Mouse (Mus musculus): ENCODE measurements at regions not wholly inside any gene's neighbourhood (a gene's known extent, or its start where the extent isn't known, plus 50 kb on each side); places are given as distances from the start of the nearest gene placed in this dataset.
A peak's percentile ranks its signal among the peaks of the same experiment; 100 is the strongest.

DNA sequence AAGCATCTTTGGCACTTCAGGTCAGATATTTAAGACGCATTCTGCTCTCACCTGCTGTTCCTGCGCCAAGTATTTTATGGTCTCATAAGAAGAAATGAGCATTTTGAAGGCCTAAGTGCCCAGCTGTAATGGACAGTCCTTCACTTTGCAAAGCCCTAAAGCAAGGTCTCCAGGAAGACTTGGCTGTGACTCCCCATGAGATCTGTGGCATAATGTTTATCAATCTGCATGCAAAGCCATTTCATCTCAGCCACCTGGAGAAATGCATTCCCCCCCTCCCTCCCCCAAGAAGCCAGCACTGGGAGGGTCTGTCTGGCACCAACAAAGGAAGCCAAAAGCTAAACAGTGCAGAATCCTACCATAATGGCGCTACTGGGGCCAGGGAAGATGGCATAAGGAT, 437.4 kb downstream of the Slc4a3 start:
- no peaks in the 10 kb centered on the region for H3K36me3 ChIP-seq (ENCODE audit: control insufficient read depth, insufficient read depth)
- H3K4me3 ChIP-seq (ENCODE audit: low read depth, low read length) = no peak overlapping the region
- no peaks in the 10 kb centered on the region for H3K4me1 ChIP-seq (replicated peaks; ENCODE audit: control insufficient read depth, insufficient read depth, low read length)
- WGBS = 91% methylated on average over 3 of the region's 3 CpGs
- no peak for TF ChIP-seq CTCF (IDR thresholded peaks at IDR 0.05; ENCODE audit: low read depth)
- ATAC-seq = no peak
- no peaks in the 10 kb centered on the region for H3K9me3 ChIP-seq (ENCODE audit: control insufficient read depth)
- H3K27me3 ChIP-seq (replicated peaks; ENCODE audit: control insufficient read depth, insufficient read depth, low read length) = no peaks in the 10 kb centered on the region
- no peak overlapping the region for H3K9ac ChIP-seq (ENCODE audit: low read depth, low read length)
- no peak overlapping the region for H3K27ac ChIP-seq (ENCODE audit: low read depth, low read length)
- no peak overlapping the region for H3K4me2 ChIP-seq (replicated peaks; ENCODE audit: low read depth)

DNA sequence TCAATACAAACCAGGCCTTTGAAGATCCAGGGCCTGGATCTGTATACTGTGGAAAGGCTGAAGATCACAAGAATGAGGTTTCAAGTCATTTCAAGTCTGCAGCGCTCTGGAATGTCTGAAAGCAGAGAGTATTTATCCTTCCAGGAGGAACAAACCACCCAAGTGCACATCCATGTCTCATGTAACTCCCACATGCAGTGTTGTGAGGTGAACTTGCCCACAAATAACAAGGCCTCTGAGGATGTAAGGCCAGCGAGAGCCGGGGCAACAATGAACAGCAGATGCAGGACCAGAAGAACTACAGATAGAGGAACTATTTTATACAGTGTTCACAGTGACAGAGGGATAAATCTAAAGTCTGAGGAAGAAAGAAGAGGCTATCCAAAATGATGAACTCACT, 442.4 kb downstream of the Slc4a3 start:
- no peaks in the 10 kb centered on the region for H3K4me1 ChIP-seq (replicated peaks; ENCODE audit: control insufficient read depth, insufficient read depth, low read length)
- no peak overlapping the region for H3K27ac ChIP-seq (ENCODE audit: low read depth, low read length)
- H3K4me2 ChIP-seq (replicated peaks; ENCODE audit: low read depth) = no peak overlapping the region
- no peaks in the 10 kb centered on the region for H3K27me3 ChIP-seq (replicated peaks; ENCODE audit: control insufficient read depth, insufficient read depth, low read length)
- 74% methylated on average over 3 of the region's 3 CpGs for WGBS
- no peak overlapping the region for H3K4me3 ChIP-seq (ENCODE audit: low read depth, low read length)
- no peak for ATAC-seq
- H3K9me3 ChIP-seq (ENCODE audit: control insufficient read depth) = no peaks in the 10 kb centered on the region
- no peak for TF ChIP-seq CTCF (IDR thresholded peaks at IDR 0.05; ENCODE audit: low read depth)
- H3K9ac ChIP-seq (ENCODE audit: low read depth, low read length) = no peak overlapping the region
- no peaks in the 10 kb centered on the region for H3K36me3 ChIP-seq (ENCODE audit: control insufficient read depth, insufficient read depth)

DNA sequence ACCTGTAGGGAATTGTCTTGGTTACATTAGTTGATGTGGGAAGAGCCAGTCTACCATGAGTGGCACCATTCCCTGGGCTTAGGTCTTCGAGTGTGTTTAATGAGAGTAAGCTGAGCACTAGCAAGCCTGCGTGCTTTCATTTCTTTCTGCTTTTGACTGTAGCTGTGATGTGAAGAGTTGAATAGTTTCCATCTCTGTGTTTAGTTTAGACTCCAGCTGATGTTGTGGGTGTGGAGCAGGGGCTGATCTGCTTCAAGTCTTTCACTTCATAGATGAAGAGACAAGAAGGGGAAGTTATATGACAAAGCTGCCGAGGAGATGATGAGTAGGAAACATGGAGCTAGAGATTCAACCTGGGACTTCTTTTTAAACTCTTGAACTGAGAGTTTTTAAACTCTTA, 446.0 kb downstream of the Slc4a3 start:
- TF ChIP-seq CTCF (IDR thresholded peaks at IDR 0.05; ENCODE audit: low read depth) = no peak

DNA sequence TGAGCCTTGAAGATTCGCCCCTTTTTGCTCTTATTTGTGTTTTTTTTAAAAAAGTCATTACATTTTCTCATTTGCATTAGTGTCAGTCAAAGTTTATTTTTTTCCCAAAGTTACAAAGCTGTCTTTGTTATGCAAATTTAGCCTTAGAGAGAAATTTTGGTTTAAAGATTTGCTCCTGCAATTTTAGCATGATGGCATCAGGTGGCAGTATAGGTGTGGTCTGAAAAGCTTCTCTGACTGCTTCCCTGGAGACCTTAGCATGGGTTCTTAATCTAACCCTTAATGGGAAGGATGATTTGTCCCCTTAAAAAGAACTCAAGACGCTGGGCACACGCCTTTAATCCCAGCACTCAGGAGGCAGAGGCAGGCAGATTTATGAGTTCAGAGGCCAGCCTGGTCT, 451.2 kb downstream of the Slc4a3 start:
- WGBS = 80% methylated on average over 3 of the region's 3 CpGs
- Histone ChIP-seq H3K4me3 (ENCODE audit: low read depth, low read length) (no peak overlapping the region), H3K4me2 (replicated peaks; ENCODE audit: low read depth) (no peak overlapping the region), H3K4me1 (replicated peaks; ENCODE audit: control insufficient read depth, insufficient read depth, low read length) (no peaks in the 10 kb centered on the region), H3K9me3 (ENCODE audit: control insufficient read depth) (no peaks in the 10 kb centered on the region), H3K36me3 (ENCODE audit: control insufficient read depth, insufficient read depth) (no peaks in the 10 kb centered on the region), H3K27ac (ENCODE audit: low read depth, low read length) (no peak overlapping the region), H3K27me3 (replicated peaks; ENCODE audit: control insufficient read depth, insufficient read depth, low read length) (no peaks in the 10 kb centered on the region), H3K9ac (ENCODE audit: low read depth, low read length) (no peak overlapping the region)
- TF ChIP-seq CTCF (IDR thresholded peaks at IDR 0.05; ENCODE audit: low read depth) = peak; percentile 13; the same call in 1 of the 2 replicates
- ATAC-seq = no peak

More for the DNA sequence above, 446.0 kb downstream of the Slc4a3 start:
- no peaks in the 10 kb centered on the region for H3K27me3 ChIP-seq (replicated peaks; ENCODE audit: control insufficient read depth, insufficient read depth, low read length)
- no peaks in the 10 kb centered on the region for H3K4me1 ChIP-seq (replicated peaks; ENCODE audit: control insufficient read depth, insufficient read depth, low read length)
- no peak overlapping the region for H3K9ac ChIP-seq (ENCODE audit: low read depth, low read length)
- H3K36me3 ChIP-seq (ENCODE audit: control insufficient read depth, insufficient read depth) = no peaks in the 10 kb centered on the region
- H3K4me3 ChIP-seq (ENCODE audit: low read depth, low read length) = no peak overlapping the region
- 76% methylated on average over 3 of the region's 3 CpGs for WGBS
- H3K27ac ChIP-seq (ENCODE audit: low read depth, low read length) = no peak overlapping the region
- no peak for ATAC-seq
- no peak overlapping the region for H3K4me2 ChIP-seq (replicated peaks; ENCODE audit: low read depth)
- H3K9me3 ChIP-seq (ENCODE audit: control insufficient read depth) = no peaks in the 10 kb centered on the region

DNA sequence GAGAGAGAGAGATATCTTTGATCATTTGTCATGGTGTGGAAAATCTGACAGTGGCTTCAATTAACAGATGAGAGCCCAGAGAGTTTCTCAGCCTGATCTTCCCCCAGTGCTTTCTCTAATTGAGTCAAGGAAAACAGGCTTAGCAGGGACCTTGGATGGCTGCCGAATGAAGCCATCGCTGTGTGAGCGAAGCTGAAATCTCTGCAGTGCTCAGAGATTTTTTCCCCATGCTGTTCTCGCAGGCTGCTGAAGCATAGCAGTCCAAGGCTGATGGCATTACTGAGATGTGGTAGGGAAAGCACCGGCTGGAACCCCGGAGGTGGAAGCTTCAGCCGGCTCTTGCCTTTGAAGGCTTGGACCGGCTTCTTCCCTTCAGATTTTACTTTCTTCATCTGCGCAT, 455.1 kb downstream of the Slc4a3 start:
- no peak overlapping the region for H3K27ac ChIP-seq (ENCODE audit: low read depth, low read length)
- no peaks in the 10 kb centered on the region for H3K36me3 ChIP-seq (ENCODE audit: control insufficient read depth, insufficient read depth)
- WGBS = 90% methylated on average over 9 of the region's 9 CpGs
- H3K27me3 ChIP-seq (replicated peaks; ENCODE audit: control insufficient read depth, insufficient read depth, low read length) = no peaks in the 10 kb centered on the region
- H3K9me3 ChIP-seq (ENCODE audit: control insufficient read depth) = no peaks in the 10 kb centered on the region
- TF ChIP-seq CTCF (IDR thresholded peaks at IDR 0.05; ENCODE audit: low read depth) = no peak
- no peak overlapping the region for H3K9ac ChIP-seq (ENCODE audit: low read depth, low read length)
- H3K4me2 ChIP-seq (replicated peaks; ENCODE audit: low read depth) = no peak overlapping the region
- no peaks in the 10 kb centered on the region for H3K4me1 ChIP-seq (replicated peaks; ENCODE audit: control insufficient read depth, insufficient read depth, low read length)
- H3K4me3 ChIP-seq (ENCODE audit: low read depth, low read length) = no peak overlapping the region
- no peak for ATAC-seq

DNA sequence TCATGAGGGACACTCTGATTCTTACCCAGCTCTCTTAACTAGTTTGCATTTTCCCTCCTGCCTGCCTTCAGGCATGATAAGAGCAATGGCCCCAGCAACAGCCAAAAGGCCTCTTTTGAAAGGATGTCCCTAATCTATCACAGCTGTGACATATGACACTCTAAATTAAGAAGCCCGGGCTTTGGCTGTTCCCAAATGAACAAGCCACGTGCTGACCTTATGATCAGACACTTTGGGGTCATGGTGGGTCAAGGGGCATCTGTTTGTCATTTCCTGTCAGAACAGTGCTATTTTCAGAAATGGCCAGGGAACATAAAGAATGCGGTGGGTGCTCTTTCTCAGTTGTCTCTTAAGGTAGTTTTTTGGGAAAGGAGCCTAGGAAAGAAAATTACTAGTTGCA, 463.5 kb downstream of the Slc4a3 start:
- Histone ChIP-seq H3K9me3 (ENCODE audit: control insufficient read depth) (no peaks in the 10 kb centered on the region), H3K4me1 (replicated peaks; ENCODE audit: control insufficient read depth, insufficient read depth, low read length) (no peaks in the 10 kb centered on the region), H3K4me2 (replicated peaks; ENCODE audit: low read depth) (no peak overlapping the region), H3K4me3 (ENCODE audit: low read depth, low read length) (no peak overlapping the region), H3K9ac (ENCODE audit: low read depth, low read length) (no peak overlapping the region), H3K36me3 (ENCODE audit: control insufficient read depth, insufficient read depth) (no peaks in the 10 kb centered on the region), H3K27me3 (replicated peaks; ENCODE audit: control insufficient read depth, insufficient read depth, low read length) (no peaks in the 10 kb centered on the region), H3K27ac (ENCODE audit: low read depth, low read length) (no peak overlapping the region)
- no peak for ATAC-seq
- 39% methylated on average over 3 of the region's 3 CpGs for WGBS
- no peak for TF ChIP-seq CTCF (IDR thresholded peaks at IDR 0.05; ENCODE audit: low read depth)

DNA sequence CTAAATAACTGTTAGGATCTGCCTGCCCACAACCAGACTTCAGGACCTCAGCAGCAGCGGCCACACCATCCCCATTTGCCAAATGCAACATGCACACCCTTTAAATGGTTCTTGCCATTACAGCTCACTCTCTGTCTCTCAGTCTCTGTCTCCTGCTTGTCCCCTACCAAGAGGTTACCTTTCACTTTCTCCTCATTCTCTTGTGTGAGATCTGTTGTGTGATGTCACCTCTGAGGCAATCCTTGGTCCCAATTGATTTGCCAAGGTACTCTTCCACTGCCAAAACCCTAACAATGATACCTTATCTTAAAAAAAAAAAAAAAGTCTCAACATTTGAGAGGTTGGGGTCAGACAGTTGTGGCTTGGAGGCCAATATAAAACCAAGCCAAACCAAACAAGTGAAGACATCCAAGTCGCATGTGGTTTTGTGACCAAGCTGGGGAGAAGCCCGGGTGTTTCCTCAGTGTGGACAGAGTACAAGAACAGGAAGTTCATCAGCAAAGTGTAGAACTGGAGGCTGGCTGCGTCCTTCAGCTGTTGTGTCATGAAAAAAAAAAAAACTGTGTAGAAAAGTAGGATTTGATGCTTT, 464.2 kb downstream of the Slc4a3 start:
- Histone ChIP-seq H3K4me3 (ENCODE audit: low read depth, low read length) (no peak overlapping the region), H3K9me3 (ENCODE audit: control insufficient read depth) (no peaks in the 10 kb centered on the region), H3K27me3 (replicated peaks; ENCODE audit: control insufficient read depth, insufficient read depth, low read length) (no peaks in the 10 kb centered on the region), H3K4me1 (replicated peaks; ENCODE audit: control insufficient read depth, insufficient read depth, low read length) (no peaks in the 10 kb centered on the region), H3K4me2 (replicated peaks; ENCODE audit: low read depth) (no peak overlapping the region), H3K27ac (ENCODE audit: low read depth, low read length) (no peak overlapping the region), H3K36me3 (ENCODE audit: control insufficient read depth, insufficient read depth) (no peaks in the 10 kb centered on the region), H3K9ac (ENCODE audit: low read depth, low read length) (no peak overlapping the region)
- no peak for ATAC-seq
- 74% methylated on average over 4 of the region's 4 CpGs for WGBS
- no peak for TF ChIP-seq CTCF (IDR thresholded peaks at IDR 0.05; ENCODE audit: low read depth)
